Mouse (Mus musculus) hindbrain, embryonic 16.5 days (tissue): ENCODE measurements around the gene Twist2. TPM values are rescaled to one million over a fixed set of nuclear protein-coding genes. Genes with fewer than 3 reads are reported as not detected.

Source experiments
- ATAC-seq: fragments of 200-750 bp; cut with Nextera tagmentation; 2 replicates; pipeline ENCODE4 v1.8.0; 2017; ENCODE audit warnings: moderate TSS enrichment, moderate library complexity
- H3K27ac ChIP-seq: fragments of 300-500 bp; sonication (generic); 2 replicates; pipeline ENCODE4 v1.5.1; 2014; ENCODE audit warnings: low read depth, mild to moderate bottlenecking, control low read depth, low read length, moderate library complexity
- H3K27me3 ChIP-seq: fragments of 300-500 bp; sonication (generic); replicated peaks from 2 replicates; pipeline ENCODE4 v1.6.1; 2014; ENCODE audit warnings: low read length; ENCODE audit not compliant: control insufficient read depth, insufficient read depth
- H3K36me3 ChIP-seq: fragments of 300-500 bp; sonication (generic); 2 replicates; pipeline ENCODE4 v1.6.1; 2014; ENCODE audit warnings: mild to moderate bottlenecking, low read length, moderate library complexity, mixed read lengths; ENCODE audit not compliant: control insufficient read depth, insufficient read depth
- H3K4me1 ChIP-seq: fragments of 300-500 bp; sonication (generic); 2 replicates; pipeline ENCODE4 v1.6.1; 2014; ENCODE audit warnings: low read depth, low read length; ENCODE audit not compliant: control insufficient read depth, insufficient read depth
- H3K4me2 ChIP-seq: fragments of 300-500 bp; sonication (generic); 2 replicates; pipeline ENCODE4 v1.6.1; 2014; ENCODE audit warnings: mild to moderate bottlenecking, low read length, control low read depth, moderate library complexity
- H3K4me3 ChIP-seq: fragments of 300-500 bp; sonication (generic); 2 replicates; pipeline ENCODE4 v1.5.1; 2014; ENCODE audit warnings: mild to moderate bottlenecking, low read length, control low read depth, moderate library complexity
- H3K9ac ChIP-seq: fragments of 300-500 bp; sonication (generic); 2 replicates; pipeline ENCODE4 v1.6.1; 2014; ENCODE audit warnings: low read depth, mild to moderate bottlenecking, control low read depth, low read length, moderate library complexity
- H3K9me3 ChIP-seq: fragments of 300-500 bp; sonication (generic); 2 replicates; pipeline ENCODE4 v1.6.1; 2014; ENCODE audit warnings: mild to moderate bottlenecking, low read length, moderate library complexity; ENCODE audit not compliant: control insufficient read depth
- WGBS: fragments of 180-500 bp; shearing (Covaris S2); extraction: QIAGEN DNeasy Blood & Tissue Kit; methylation state at CpG from one replicate; pipeline ENCODE4 v1.1.7; 2014; 5-methylcytosine and 5-hydroxymethylcytosine counted together
- polyA plus RNA-seq: library from polyadenylated mRNA; unstranded; fragments of >200 nt; fragmentation: Nextera tagmentation; extraction: Ambion mirVana; gene quantifications from 2 replicates; pipeline ENCODE4 v1.2.1, GENCODE M21; 2015

Gene Twist2
- polyA plus RNA-seq, 1 experiment from 2014 or later, result 2.0 TPM

- 25% methylated on average over 2 of the region's 2 CpGs for WGBS
- no peak overlapping the region for H3K4me2 ChIP-seq
- H3K9me3 ChIP-seq, result no peaks in the 10 kb centered on the region
- H3K4me1 ChIP-seq, result no peaks in the 10 kb centered on the region
- no peak overlapping the region for H3K27ac ChIP-seq
- no peak overlapping the region for H3K9ac ChIP-seq
- ATAC-seq, result 0 out of 2 replicates have a peak, but pooled peaks have one; percentile 37
- peaks cover 2% of the 10 kb centered on the region; the same call in 1 of the 2 replicates for H3K27me3 ChIP-seq
- H3K36me3 ChIP-seq, result no peaks in the 10 kb centered on the region
- H3K4me3 ChIP-seq, result no peak overlapping the region
These were observed 73.4 kb downstream of the Twist2 start for GRCm38 (mm10) chr1:91874633-91875032.

- ATAC-seq, result no peak
- WGBS, result 74% methylated on average over 7 of the region's 7 CpGs
- Histone ChIP-seq H3K27me3 (peaks cover 2% of the 10 kb centered on the region; the same call in 1 of the 2 replicates), H3K4me3 (no peak overlapping the region), H3K27ac (no peak overlapping the region), H3K36me3 (no peaks in the 10 kb centered on the region), H3K4me2 (no peak overlapping the region), H3K9me3 (no peaks in the 10 kb centered on the region), H3K4me1 (no peaks in the 10 kb centered on the region), H3K9ac (no peak overlapping the region)
These were observed 73.9 kb downstream of the Twist2 start for GRCm38 (mm10) chr1:91875042-91875720.

GRCm38 (mm10) chr1:91878696-91879095 is 77.4 kb downstream of the Twist2 start:
- H3K4me2 ChIP-seq, result no peak overlapping the region
- H3K4me3 ChIP-seq, result no peak overlapping the region
- H3K9ac ChIP-seq, result no peak overlapping the region; the same call in 1 of the 2 replicates
- H3K4me1 ChIP-seq, result no peaks in the 10 kb centered on the region
- no peak for ATAC-seq
- 41% methylated on average over 5 of the region's 5 CpGs for WGBS
- H3K36me3 ChIP-seq, result no peaks in the 10 kb centered on the region
- H3K27ac ChIP-seq, result no peak overlapping the region
- H3K9me3 ChIP-seq, result 0 out of 2 replicates have a peak, but pooled peaks cover 3% of the 10 kb centered on the region
- H3K27me3 ChIP-seq, result peaks cover 2% of the 10 kb centered on the region; the same call in 1 of the 2 replicates

DNA sequence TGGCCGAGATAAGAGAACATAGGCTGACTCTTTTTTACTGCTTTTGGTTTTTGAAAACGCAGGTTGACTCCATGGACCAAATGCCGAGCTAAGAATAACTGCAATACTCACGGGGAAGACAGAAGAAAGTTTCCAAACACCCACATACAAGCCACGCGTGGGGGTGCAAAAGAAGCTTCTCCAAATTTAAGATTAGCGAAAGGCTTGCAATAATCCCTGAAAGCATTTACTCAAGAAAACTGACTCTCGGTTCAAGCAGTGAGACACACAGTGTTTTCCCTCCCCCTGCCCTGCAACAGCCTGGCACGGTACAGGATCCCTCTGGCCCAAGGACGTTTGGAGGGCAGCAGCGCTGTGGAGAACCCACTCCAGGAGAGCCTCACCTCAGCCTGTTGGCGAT is 78.9 kb downstream of the Twist2 start:
- ATAC-seq, result no peak
- WGBS, result 87% methylated on average over 12 of the region's 12 CpGs
- no peaks in the 10 kb centered on the region for H3K36me3 ChIP-seq

GRCm38 (mm10) chr1:91880899-91881298 is 79.6 kb downstream of the Twist2 start:
- Histone ChIP-seq H3K4me3 (no peak overlapping the region), H3K4me2 (no peak overlapping the region), H3K9ac (no peak overlapping the region), H3K27me3 (peaks cover 2% of the 10 kb centered on the region; the same call in 1 of the 2 replicates), H3K9me3 (0 out of 2 replicates have a peak, but pooled peaks cover 3% of the 10 kb centered on the region), H3K4me1 (no peaks in the 10 kb centered on the region), H3K36me3 (no peaks in the 10 kb centered on the region), H3K27ac (no peak overlapping the region)
- ATAC-seq, result no peak
- 79% methylated on average over 8 of the region's 8 CpGs for WGBS

More for the DNA sequence above, 78.9 kb downstream of the Twist2 start:
- Histone ChIP-seq H3K9ac (no peak overlapping the region), H3K9me3 (0 out of 2 replicates have a peak, but pooled peaks cover 3% of the 10 kb centered on the region), H3K27me3 (peaks cover 2% of the 10 kb centered on the region; the same call in 1 of the 2 replicates), H3K27ac (no peak overlapping the region), H3K4me2 (no peak overlapping the region), H3K4me3 (no peak overlapping the region), H3K4me1 (no peaks in the 10 kb centered on the region)

DNA sequence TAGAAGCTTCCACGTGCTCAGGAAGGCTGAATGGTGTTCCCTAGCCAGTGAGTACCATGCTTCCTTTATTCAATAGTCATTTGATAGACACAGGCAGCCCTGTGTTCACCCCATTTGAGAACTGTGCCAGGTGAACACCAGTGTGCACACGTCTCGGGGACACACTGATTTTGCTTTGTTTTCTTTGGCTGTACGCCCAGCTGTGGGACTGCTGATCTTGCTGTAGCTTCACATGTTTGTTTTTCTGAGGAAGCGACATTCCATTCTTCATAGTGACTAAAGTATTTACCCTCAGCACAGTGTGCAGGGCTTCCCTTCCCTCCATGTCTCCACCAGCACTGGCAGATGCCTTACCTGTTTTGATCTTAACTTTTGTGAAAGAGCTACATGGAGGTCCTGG is 81.9 kb downstream of the Twist2 start:
- no peaks in the 10 kb centered on the region for H3K4me1 ChIP-seq
- 0 out of 2 replicates have a peak, but pooled peaks cover 2% of the 10 kb centered on the region for H3K27me3 ChIP-seq
- WGBS, result 54% methylated on average over 5 of the region's 5 CpGs
- 0 out of 2 replicates have a peak, but pooled peaks cover 3% of the 10 kb centered on the region for H3K9me3 ChIP-seq
- H3K36me3 ChIP-seq, result no peaks in the 10 kb centered on the region
- H3K4me3 ChIP-seq, result no peak overlapping the region
- no peak overlapping the region for H3K4me2 ChIP-seq
- ATAC-seq, result no peak
- H3K9ac ChIP-seq, result no peak overlapping the region
- H3K27ac ChIP-seq, result no peak overlapping the region

DNA sequence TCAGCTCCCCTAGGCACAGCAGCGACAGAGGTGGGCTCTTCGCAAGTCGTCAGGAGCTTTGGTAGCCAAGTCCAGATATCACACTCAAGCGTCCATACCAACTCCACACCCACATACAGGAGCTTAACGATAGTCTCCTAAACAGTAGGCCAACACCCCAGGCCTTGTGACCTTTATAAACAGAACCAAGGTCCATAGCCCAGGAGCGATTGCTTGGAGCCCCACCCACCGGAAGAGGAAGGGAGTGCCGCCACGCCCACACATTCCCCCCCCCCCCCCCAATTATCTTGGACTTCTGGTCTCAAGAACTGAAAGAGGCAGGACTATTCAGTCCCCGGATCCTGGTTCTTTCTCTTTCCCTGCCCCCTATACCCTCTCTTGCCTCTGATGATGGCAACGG is 92.3 kb downstream of the Twist2 start:
- Histone ChIP-seq H3K27me3 (no peaks in the 10 kb centered on the region), H3K27ac (no peak overlapping the region), H3K4me1 (no peaks in the 10 kb centered on the region), H3K9me3 (no peaks in the 10 kb centered on the region), H3K4me3 (no peak overlapping the region), H3K9ac (no peak overlapping the region), H3K36me3 (no peaks in the 10 kb centered on the region), H3K4me2 (no peak overlapping the region)
- no peak for ATAC-seq
- WGBS, result 93% methylated on average over 11 of the region's 11 CpGs

GRCm38 (mm10) chr1:91894286-91894685 is 93.0 kb downstream of the Twist2 start:
- ATAC-seq, result no peak
- Histone ChIP-seq H3K9ac (no peak overlapping the region), H3K4me3 (no peak overlapping the region), H3K27me3 (no peaks in the 10 kb centered on the region), H3K36me3 (no peaks in the 10 kb centered on the region), H3K4me2 (no peak overlapping the region), H3K9me3 (no peaks in the 10 kb centered on the region), H3K27ac (no peak overlapping the region), H3K4me1 (no peaks in the 10 kb centered on the region)
- WGBS, result 93% methylated on average over 5 of the region's 5 CpGs

DNA sequence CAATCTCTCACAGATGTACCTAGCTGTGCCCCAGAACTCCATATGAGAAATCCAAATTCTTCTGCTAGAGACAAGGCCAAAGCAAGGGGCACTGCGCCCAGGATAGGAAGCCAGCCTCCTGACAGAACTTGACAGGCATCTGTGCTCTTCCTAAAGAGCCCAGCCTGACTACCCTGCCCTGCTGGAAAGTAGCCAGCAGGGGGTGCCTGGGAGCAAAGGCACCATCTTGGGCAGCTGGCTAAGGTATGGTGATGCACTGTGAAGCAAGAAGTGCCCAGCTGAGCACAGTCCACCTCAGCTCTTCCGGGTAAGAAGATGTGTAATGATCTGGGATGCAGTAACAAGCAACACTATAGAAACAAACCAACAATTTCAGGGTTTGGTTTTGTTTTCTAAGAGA is 95.8 kb downstream of the Twist2 start:
- H3K36me3 ChIP-seq, result no peaks in the 10 kb centered on the region
- WGBS, result 87% methylated on average over 2 of the region's 2 CpGs
- no peaks in the 10 kb centered on the region for H3K4me1 ChIP-seq
- no peak for ATAC-seq
- H3K27me3 ChIP-seq, result no peaks in the 10 kb centered on the region
- H3K4me3 ChIP-seq, result no peak overlapping the region
- H3K9me3 ChIP-seq, result no peaks in the 10 kb centered on the region
- H3K27ac ChIP-seq, result no peak overlapping the region
- no peak overlapping the region for H3K9ac ChIP-seq
- H3K4me2 ChIP-seq, result no peak overlapping the region
